Mouse (Mus musculus) CH12.LX (cell line): ENCODE measurements around the gene Tmem179b. TPM values are rescaled to one million over a fixed set of nuclear protein-coding genes. Genes with fewer than 3 reads are reported as not detected.

Source experiments
- DNase-seq: peaks from one replicate; pipeline ENCODE4 v3.0.0-alpha.2; 2013; ENCODE audit errors: extremely low read depth
- H3K27ac ChIP-seq: 2 replicates; pipeline ENCODE4 v1.5.1; 2012; ENCODE audit warnings: low read depth, mild to moderate bottlenecking, control low read depth, moderate library complexity; ENCODE audit not compliant: insufficient read depth
- H3K27me3 ChIP-seq: replicated peaks from 2 replicates; pipeline ENCODE3; 2012; ENCODE audit warnings: inconsistent platforms
- H3K36me3 ChIP-seq, 2 experiments: replicated peaks in 1 of 2; 2 replicates each; pipeline versions ENCODE3 to v1.6.1; 2012; ENCODE audit warnings: inconsistent platforms in 1 of 2, low read length in 1 of 2, mild to moderate bottlenecking in 1 of 2, mixed read lengths in 1 of 2, moderate library complexity in 1 of 2; ENCODE audit not compliant: control insufficient read depth in 1 of 2, insufficient read depth in 1 of 2
- H3K4me1 ChIP-seq, 2 experiments: 2 replicates each; pipeline ENCODE4 v1.6.1; 2012; ENCODE audit warnings: inconsistent platforms in 1 of 2, moderate library complexity in 1 of 2; ENCODE audit not compliant: insufficient read depth in 2 of 2, control insufficient read depth in 1 of 2
- H3K4me2 ChIP-seq: 2 replicates; pipeline ENCODE4 v1.6.1; 2012; ENCODE audit warnings: low read depth, mild to moderate bottlenecking, control low read depth; ENCODE audit not compliant: poor library complexity, insufficient read depth, severe bottlenecking
- H3K4me3 ChIP-seq, 3 experiments: fragments of 150-350 bp in 1 of 3; sonication (generic) in 1 of 3; replicated peaks in 1 of 3; 2 replicates each; pipeline versions ENCODE3 to v1.5.1; 2011 to 2012; ENCODE audit warnings: low read depth in 2 of 3, low read length in 2 of 3, mild to moderate bottlenecking in 2 of 3, moderate library complexity in 2 of 3, control low read depth in 1 of 3, improper control_type of control experiment in 1 of 3, inconsistent platforms in 1 of 3, mixed read lengths in 1 of 3; ENCODE audit not compliant: poor library complexity in 1 of 3
- H3K79me2 ChIP-seq: replicated peaks from 2 replicates; pipeline ENCODE4 v1.6.1; 2012; ENCODE audit warnings: mild to moderate bottlenecking, moderate library complexity; ENCODE audit not compliant: control insufficient read depth, poor library complexity, insufficient read depth, severe bottlenecking; ENCODE audit errors: extremely low read depth
- H3K9ac ChIP-seq: 2 replicates; pipeline ENCODE4 v1.6.1; 2012; ENCODE audit warnings: low read depth, mild to moderate bottlenecking, control low read depth, moderate library complexity; ENCODE audit not compliant: insufficient read depth
- H3K9me3 ChIP-seq: replicated peaks from 2 replicates; pipeline ENCODE3; 2012; ENCODE audit warnings: low read length, inconsistent platforms, mixed read lengths
- CTCF ChIP-seq, 2 experiments: IDR thresholded peaks in 1 of 2; conservative IDR thresholded peaks in 1 of 2; 2 replicates each; pipeline ENCODE4 v1.5.1; 2011 to 2012; ENCODE audit warnings: low read depth in 2 of 2, low read length in 2 of 2, improper control_type of control experiment in 1 of 2, inconsistent platforms in 1 of 2, mild to moderate bottlenecking in 1 of 2, moderate library complexity in 1 of 2
- E2F4 ChIP-seq: IDR thresholded peaks from 2 replicates; pipeline ENCODE4 v1.6.1; 2011; ENCODE audit warnings: low read depth, low read length, improper control_type of control experiment; ENCODE audit not compliant: insufficient replicate concordance
- EP300 ChIP-seq: IDR thresholded peaks from 2 replicates; pipeline ENCODE4 v1.6.1; 2011; ENCODE audit warnings: low read length, improper control_type of control experiment
- ETS1 ChIP-seq: conservative IDR thresholded peaks from 2 replicates; pipeline ENCODE4 v1.6.1; 2012; ENCODE audit warnings: low read depth, mild to moderate bottlenecking, inconsistent platforms, low read length, improper control_type of control experiment, moderate library complexity
- HCFC1 ChIP-seq: IDR thresholded peaks from 2 replicates; pipeline ENCODE4 v1.6.1; 2012; ENCODE audit warnings: low read depth, mild to moderate bottlenecking, inconsistent platforms, low read length, improper control_type of control experiment
- KAT2A ChIP-seq: IDR thresholded peaks from 2 replicates; pipeline ENCODE4 v1.6.1; 2012; ENCODE audit warnings: low read length, improper control_type of control experiment, inconsistent platforms; ENCODE audit not compliant: insufficient replicate concordance
- MAFK ChIP-seq: IDR thresholded peaks from 2 replicates; pipeline ENCODE4 v1.6.1; 2011; ENCODE audit warnings: low read length, improper control_type of control experiment; ENCODE audit not compliant: insufficient replicate concordance
- MAX ChIP-seq: IDR thresholded peaks from 2 replicates; pipeline ENCODE4 v1.6.1; 2011; ENCODE audit warnings: low read length, improper control_type of control experiment
- MAZ ChIP-seq: IDR thresholded peaks from 2 replicates; pipeline ENCODE4 v1.6.1; 2012; ENCODE audit warnings: low read depth, mild to moderate bottlenecking, inconsistent platforms, low read length, improper control_type of control experiment, moderate library complexity
- MXI1 ChIP-seq: IDR thresholded peaks from 2 replicates; pipeline ENCODE4 v1.6.1; 2011; ENCODE audit warnings: mild to moderate bottlenecking, low read depth, low read length, improper control_type of control experiment
- MYC ChIP-seq: IDR thresholded peaks from 2 replicates; pipeline ENCODE4 v1.6.1; 2011; ENCODE audit warnings: low read depth, mild to moderate bottlenecking, improper control_type of control experiment, low read length
- NELFE ChIP-seq: IDR thresholded peaks from 2 replicates; pipeline ENCODE4 v1.6.1; 2011; ENCODE audit warnings: low read depth, low read length, improper control_type of control experiment
- NRF1 ChIP-seq: IDR thresholded peaks from 2 replicates; pipeline ENCODE4 v1.6.1; 2014; ENCODE audit warnings: low read depth, mild to moderate bottlenecking, inconsistent platforms, low read length, improper control_type of control experiment, moderate library complexity
- POLR2A ChIP-seq: IDR thresholded peaks from 2 replicates; pipeline ENCODE4 v1.6.1; 2011; ENCODE audit warnings: low read depth, mild to moderate bottlenecking, improper control_type of control experiment, low read length
- RCOR1 ChIP-seq: conservative IDR thresholded peaks from 2 replicates; pipeline ENCODE4 v1.6.1; 2012; ENCODE audit warnings: low read depth, mild to moderate bottlenecking, inconsistent platforms, low read length, improper control_type of control experiment
- SIN3A ChIP-seq: IDR thresholded peaks from 2 replicates; pipeline ENCODE4 v1.6.1; 2012; ENCODE audit warnings: low read length, improper control_type of control experiment, inconsistent platforms
- UBTF ChIP-seq: IDR thresholded peaks from 2 replicates; pipeline ENCODE4 v1.6.1; 2012; ENCODE audit warnings: low read depth, mild to moderate bottlenecking, inconsistent platforms, low read length, improper control_type of control experiment, moderate library complexity
- USF2 ChIP-seq: conservative IDR thresholded peaks from 2 replicates; pipeline ENCODE4 v1.6.1; 2011; ENCODE audit warnings: low read depth, low read length, improper control_type of control experiment
- ZMIZ1 ChIP-seq: IDR thresholded peaks from 2 replicates; pipeline ENCODE4 v1.6.1; 2012; ENCODE audit warnings: low read depth, mild to moderate bottlenecking, inconsistent platforms, low read length, improper control_type of control experiment
- dilution Hi-C: fragments of 300-500 bp; cut with MboI; formaldehyde crosslinking; loops from 2 replicates; pipeline ENCODE4 v1.14.3; 2020; ENCODE audit warnings: low sequenced_read_pairs; ENCODE audit not compliant: extremely low pct_unique_long_range_greater_than_20kb, extremely low pct_ligation_motif_present
- in situ Hi-C: fragments of 300-500 bp; cut with MboI; formaldehyde crosslinking; loops from 3 replicates; pipeline ENCODE4 v1.14.3; 2019; ENCODE audit warnings: low sequenced_read_pairs, low pct_ligation_motif_present, low pct_unique_long_range_greater_than_20kb, mixed read lengths
- polyA plus RNA-seq: library from polyadenylated mRNA; unstranded; fragments of >175 nt; gene quantifications from 2 replicates; pipeline ENCODE4 v1.2.1, GENCODE M21; 2012; ENCODE audit warnings: low read depth; ENCODE audit not compliant: insufficient read length
- total RNA-seq, 2 experiments: library from RNA; depleted of rRNA; stranded (reverse); fragments of 300-350 nt in 1 of 2; fragments of >200 nt in 1 of 2; gene quantifications; 2 replicates each; pipeline ENCODE4 v1.2.3; 2012 to 2014

Tmem179b gene
- total and polyA plus RNA-seq, 3 experiments: 54.4 to 105 (median 72.0) TPM

DNA sequence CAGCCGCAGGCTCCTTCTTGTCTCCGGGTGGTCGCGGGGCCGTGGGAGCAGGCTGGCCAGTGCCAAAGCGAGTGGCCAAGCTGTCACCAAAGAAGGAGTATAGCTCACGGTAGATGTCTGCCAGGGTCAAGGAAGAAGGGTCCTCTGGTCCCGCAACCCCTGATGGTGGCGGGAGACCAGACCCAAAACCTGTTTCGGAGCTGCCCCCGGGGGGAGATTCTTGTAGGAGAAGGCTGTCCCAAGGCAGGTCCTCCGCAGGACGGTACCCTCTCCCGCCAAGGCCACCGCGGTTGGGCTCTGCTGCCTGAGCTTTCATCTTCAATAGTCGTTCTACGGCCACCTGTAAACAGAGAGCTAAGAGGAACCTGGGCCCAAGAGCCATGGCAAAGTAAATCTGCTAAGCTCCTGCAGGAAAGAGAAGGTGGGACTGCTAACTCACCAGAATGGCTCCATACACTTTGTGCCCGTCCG is 719 bp upstream of the Tmem179b start:
- Histone ChIP-seq H3K4me1 (peaks cover 11 to 40% of the 10 kb centered on the region in 2 experiments), H3K27me3 (no peaks in the 10 kb centered on the region), H3K36me3 (peaks cover 19 to 49% of the 10 kb centered on the region in 2 experiments), H3K9me3 (no peaks in the 10 kb centered on the region), H3K4me2 (peak overlapping the region; percentile 87), H3K9ac (peak overlapping the region; percentile 95)
- no peak for DNase-seq
- dilution Hi-C loops: no loop called here
- TF ChIP-seq USF2 (no peak), UBTF (no peak), E2F4 (no peak), MAZ (no peak), NELFE (no peak), MXI1 (no peak), HCFC1 (no peak), POLR2A (no peak), ZMIZ1 (no peak), NRF1 (no peak), CTCF (conservative IDR thresholded peaks at IDR 0.05 in 1 of 2, IDR thresholded peaks at IDR 0.05 in 1 of 2; ENCODE audit: low read depth in 2 of 2, low read length in 2 of 2) (no peak)
- TF ChIP-seq, all 38 proteins: peak for 0
- H3K27ac ChIP-seq: peak overlapping the region; percentile 80
- in situ Hi-C loops: no loop called here
- peak overlapping the region; percentile 55 to 93 (median 88) for H3K4me3 ChIP-seq
- H3K79me2 ChIP-seq: peaks cover 35% of the 10 kb centered on the region

DNA sequence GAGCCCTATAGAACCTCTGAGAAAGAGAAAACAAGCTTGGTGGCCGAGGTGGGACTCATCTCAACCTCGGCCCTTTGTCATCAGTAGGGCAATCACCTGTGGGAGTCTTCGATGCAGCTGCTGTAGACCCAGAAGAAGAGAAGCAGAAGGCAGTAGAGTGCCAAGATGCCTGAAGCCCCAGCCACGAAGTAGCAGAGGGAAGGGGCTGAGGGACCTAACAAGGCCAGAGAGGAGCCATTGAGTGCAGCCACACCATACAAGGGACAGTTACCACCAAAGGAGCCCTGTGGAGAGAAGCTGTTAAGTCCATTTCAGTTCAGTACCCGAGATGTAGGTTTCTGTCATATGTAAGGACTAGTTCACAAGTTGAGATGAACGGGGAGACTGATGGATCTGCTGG is 858 bp downstream of the Tmem179b start:
- H3K27ac ChIP-seq: peak overlapping the region; percentile 35
- no peak for DNase-seq
- dilution Hi-C loops: no loop called here
- in situ Hi-C loops: no loop called here
- H3K79me2 ChIP-seq: peaks cover 35% of the 10 kb centered on the region
- H3K4me1 ChIP-seq: peaks cover 11 to 44% of the 10 kb centered on the region in 2 experiments
- peaks cover 21 to 54% of the 10 kb centered on the region in 2 experiments for H3K36me3 ChIP-seq
- no peaks in the 10 kb centered on the region for H3K9me3 ChIP-seq
- no peaks in the 10 kb centered on the region for H3K27me3 ChIP-seq
- H3K9ac ChIP-seq: peak overlapping the region; percentile 95
- peak overlapping the region; percentile 55 to 93 (median 88) for H3K4me3 ChIP-seq
- peak overlapping the region; percentile 95 for H3K4me2 ChIP-seq
- TF ChIP-seq RCOR1 (no peak), MAZ (no peak), MXI1 (no peak), EP300 (no peak), ZMIZ1 (no peak), HCFC1 (no peak), MYC (no peak), KAT2A (no peak), SIN3A (no peak), CTCF (conservative IDR thresholded peaks at IDR 0.05 in 1 of 2, IDR thresholded peaks at IDR 0.05 in 1 of 2; ENCODE audit: low read depth in 2 of 2, low read length in 2 of 2) (no peak), MAX (no peak), MAFK (no peak), ETS1 (no peak)
